Mouse (Mus musculus): ENCODE results near the gene Il5. TPM values are rescaled to one million over a fixed set of nuclear protein-coding genes. Genes with fewer than 3 reads are reported as not detected.

The Il5 gene
- polyA plus RNA-seq, 1 experiment, result 0.14 TPM

DNA sequence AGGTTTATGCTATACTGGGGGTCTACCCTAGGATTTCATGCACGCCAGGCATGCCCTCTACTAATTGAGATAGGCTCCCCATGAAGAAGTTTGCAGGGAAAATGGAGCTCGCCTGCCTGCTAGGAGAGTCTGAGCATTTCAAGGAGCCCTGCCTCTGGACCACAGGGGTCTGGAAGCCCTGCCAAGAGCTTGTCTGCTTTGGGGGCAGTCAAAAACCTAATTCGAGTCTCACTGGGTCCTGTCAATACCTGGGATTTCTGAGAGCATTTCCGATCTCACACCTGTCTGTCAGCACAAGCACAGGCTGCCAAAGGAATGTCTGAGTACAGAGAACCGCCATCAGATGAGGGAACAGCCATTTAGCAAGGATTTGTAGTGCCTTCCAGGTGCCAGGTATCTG, 44.0 kb downstream of the Il5 start:
- no peak for TF ChIP-seq CTCF (IDR thresholded peaks at IDR 0.05; ENCODE audit: insufficient read depth, low read length)
- no peak for TF ChIP-seq POLR2A (IDR thresholded peaks at IDR 0.05; ENCODE audit: borderline replicate concordance, extremely low read depth, low read depth, low read length)
- 65% methylated on average over 5 of the region's 5 CpGs for WGBS
- no peak for DNase-seq
- Histone ChIP-seq H3K4me1 (ENCODE audit: control insufficient read depth, insufficient read depth, low read length) (peaks cover 21% of the 10 kb centered on the region), H3K4me3 (replicated peaks; ENCODE audit: extremely low read depth, low read depth, low read length) (no peak overlapping the region)

DNA sequence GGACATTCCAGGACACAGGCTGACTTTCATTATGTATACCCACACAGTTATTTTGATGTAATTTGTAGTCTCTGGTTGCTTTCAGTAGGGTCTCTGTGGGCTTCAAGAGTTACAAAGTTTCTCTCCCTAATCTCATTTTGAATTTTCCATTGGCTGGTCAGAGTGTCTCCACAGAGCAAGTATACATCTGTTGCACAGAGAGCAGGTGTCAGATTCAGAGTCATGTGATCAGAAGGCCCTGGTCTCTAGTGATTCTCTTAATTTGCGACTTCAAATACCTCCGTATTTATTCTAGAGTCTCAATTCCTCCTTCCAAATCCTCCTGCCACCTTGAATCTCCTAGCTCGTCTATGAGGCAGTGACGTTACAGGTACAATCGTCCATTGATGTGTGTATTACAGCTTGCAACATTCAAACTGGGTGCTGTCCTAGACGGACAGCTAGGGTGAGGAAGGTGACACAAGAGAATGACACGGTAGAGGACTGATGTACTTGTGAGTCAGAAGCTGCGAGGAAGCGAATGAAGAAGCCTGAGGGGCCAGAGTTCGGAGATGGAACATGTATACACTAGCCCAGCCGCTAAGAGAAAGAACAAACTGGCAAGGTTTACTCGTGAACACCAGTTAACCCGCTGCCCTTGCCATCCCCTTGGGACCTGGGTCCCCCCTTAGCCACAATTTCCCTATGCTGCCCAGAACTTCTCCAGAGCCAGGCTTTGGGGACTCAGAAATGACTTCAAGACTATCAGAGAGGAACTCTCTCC, 48.0 kb downstream of the Il5 start:
- Histone ChIP-seq H3K4me1 (ENCODE audit: control insufficient read depth, insufficient read depth, low read length) (peaks cover 28% of the 10 kb centered on the region), H3K4me3 (replicated peaks; ENCODE audit: extremely low read depth, low read depth, low read length) (no peak overlapping the region)
- 78% methylated on average over 13 of the region's 13 CpGs for WGBS
- TF ChIP-seq POLR2A (IDR thresholded peaks at IDR 0.05; ENCODE audit: borderline replicate concordance, extremely low read depth, low read depth, low read length) (no peak), CTCF (IDR thresholded peaks at IDR 0.05; ENCODE audit: insufficient read depth, low read length) (no peak)
- DNase-seq, result no peak

DNA sequence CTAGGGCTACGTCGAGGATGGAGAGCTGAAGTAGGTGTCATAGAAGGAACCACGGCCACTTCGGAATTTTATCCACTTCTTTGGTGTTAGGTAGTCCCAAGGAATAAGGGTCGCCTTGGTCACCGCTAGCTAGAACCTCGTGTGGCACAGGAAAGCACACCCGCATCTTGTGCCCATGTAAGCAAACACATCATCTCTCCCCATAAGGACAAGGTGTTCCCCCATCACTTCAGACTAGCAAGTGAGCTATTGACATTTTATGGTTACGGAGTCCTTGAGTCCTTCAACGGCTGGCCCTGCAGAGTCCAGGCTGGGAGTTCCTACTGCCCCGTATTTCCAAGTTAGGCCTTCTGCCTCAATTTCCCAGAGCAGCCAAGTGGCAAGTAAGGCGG, 48.6 kb downstream of the Il5 start:
- no peak for TF ChIP-seq CTCF (IDR thresholded peaks at IDR 0.05; ENCODE audit: insufficient read depth, low read length)
- WGBS, result 52% methylated on average over 12 of the region's 12 CpGs
- no peak for DNase-seq
- no peak overlapping the region for H3K4me3 ChIP-seq (replicated peaks; ENCODE audit: extremely low read depth, low read depth, low read length)
- H3K4me1 ChIP-seq (ENCODE audit: control insufficient read depth, insufficient read depth, low read length), result peaks cover 30% of the 10 kb centered on the region

DNA sequence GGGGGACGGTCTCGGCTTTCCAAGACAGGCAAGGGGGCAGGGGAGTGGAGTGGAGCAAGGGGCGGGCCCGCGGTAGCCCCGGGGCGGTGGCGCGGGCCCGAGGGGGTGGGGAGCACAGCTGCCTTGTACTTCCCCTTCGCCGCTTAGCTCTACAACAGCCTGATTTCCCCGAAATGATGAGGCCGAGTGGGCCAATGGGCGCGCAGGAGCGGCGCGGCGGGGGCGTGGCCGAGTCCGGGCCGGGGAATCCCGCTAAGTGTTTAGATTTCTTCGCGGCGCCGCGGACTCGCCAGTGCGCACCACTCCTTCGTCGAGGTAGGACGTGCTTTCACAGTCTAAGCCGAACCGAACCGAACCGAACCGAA, 49.1 kb downstream of the Il5 start, which contains the start of gene Irf1:
TSS of gene Irf1 (plus strand) at position 255 of the 365 bp plus-strand sequence.
- H3K4me3 ChIP-seq (replicated peaks; ENCODE audit: extremely low read depth, low read depth, low read length), result peak within 1 kb of the TSS; percentile 96
- peak; percentile 94 for DNase-seq
- under 1% methylated on average over 40 of the region's 40 CpGs for WGBS
- TF ChIP-seq POLR2A (IDR thresholded peaks at IDR 0.05; ENCODE audit: borderline replicate concordance, extremely low read depth, low read depth, low read length), result peak; percentile 99
- TF ChIP-seq CTCF (IDR thresholded peaks at IDR 0.05; ENCODE audit: insufficient read depth, low read length), result no peak
- peaks cover 30% of the 10 kb centered on the region for H3K4me1 ChIP-seq (ENCODE audit: control insufficient read depth, insufficient read depth, low read length)

DNA sequence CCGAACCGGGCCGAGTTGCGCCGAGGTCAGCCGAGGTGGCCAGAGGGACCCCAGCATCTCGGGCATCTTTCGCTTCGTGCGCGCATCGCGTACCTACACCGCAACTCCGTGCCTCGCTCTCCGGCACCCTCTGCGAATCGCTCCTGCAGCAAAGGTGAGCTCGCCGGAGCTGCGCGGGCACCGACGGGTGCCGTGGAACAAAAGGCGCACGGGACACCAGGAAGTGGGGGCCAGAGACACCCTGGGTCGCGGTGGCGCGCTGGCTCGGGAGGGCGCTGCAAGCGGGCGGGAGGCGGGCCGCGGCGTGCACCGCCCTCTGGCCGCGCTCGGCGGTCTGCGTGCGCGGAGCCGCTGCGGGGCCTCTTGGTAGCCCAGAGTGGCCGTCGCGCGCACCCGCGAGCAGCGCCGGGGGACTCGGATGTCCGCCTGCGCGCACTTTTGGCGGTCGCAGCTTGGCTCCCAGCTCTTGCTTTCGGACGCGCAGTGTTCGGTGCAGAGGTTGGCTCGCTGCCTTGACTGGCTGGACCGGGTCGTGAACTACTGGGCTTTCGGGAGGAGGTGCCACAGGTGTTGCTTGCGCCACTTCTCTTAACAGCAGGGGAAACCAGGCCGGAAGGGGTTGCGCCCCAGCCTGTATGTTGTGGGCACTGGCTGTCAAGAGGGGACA, 49.7 kb downstream of the Il5 start:
- TF ChIP-seq CTCF (IDR thresholded peaks at IDR 0.05; ENCODE audit: insufficient read depth, low read length) (no peak), POLR2A (IDR thresholded peaks at IDR 0.05; ENCODE audit: borderline replicate concordance, extremely low read depth, low read depth, low read length) (no peak)
- peak overlapping the region; percentile 96 for H3K4me3 ChIP-seq (replicated peaks; ENCODE audit: extremely low read depth, low read depth, low read length)
- DNase-seq, result peak; percentile 81
- peaks cover 32% of the 10 kb centered on the region for H3K4me1 ChIP-seq (ENCODE audit: control insufficient read depth, insufficient read depth, low read length)
- WGBS, result under 1% methylated on average over 74 of the region's 75 CpGs

DNA sequence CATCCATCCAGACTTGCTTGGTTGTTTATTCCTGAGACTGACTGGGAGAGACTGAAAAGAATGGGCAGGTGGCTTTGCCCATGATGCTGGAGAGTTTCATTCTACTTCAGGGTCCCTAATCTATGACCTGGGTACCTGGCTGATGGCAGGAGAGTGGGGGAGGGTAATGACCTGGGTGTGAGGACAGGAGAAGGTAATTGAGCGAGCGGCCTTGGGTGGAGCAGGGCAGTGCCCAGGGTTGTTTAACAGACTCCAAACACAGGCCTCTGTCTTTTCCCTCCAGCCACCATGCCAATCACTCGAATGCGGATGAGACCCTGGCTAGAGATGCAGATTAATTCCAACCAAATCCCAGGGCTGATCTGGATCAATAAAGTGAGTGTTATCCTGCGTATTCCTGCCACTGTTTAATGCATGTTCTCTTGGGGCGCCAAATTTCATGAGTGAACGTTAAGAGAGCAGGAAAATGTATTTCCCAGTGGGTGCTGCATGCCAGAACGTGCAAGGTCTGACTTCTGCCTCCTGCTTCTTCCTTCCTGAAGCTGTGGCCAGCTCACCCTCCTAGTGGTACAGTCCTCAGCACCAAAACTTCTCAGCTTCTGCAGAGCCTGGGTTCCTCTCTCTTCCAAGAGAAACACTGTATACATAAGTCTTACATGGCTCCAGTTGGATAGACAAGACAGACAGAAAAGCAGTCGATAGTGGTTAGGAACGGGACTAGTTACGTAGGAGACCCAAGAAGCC, 50.6 kb downstream of the Il5 start:
- DNase-seq, result no peak
- no peak for TF ChIP-seq POLR2A (IDR thresholded peaks at IDR 0.05; ENCODE audit: borderline replicate concordance, extremely low read depth, low read depth, low read length)
- no peak for TF ChIP-seq CTCF (IDR thresholded peaks at IDR 0.05; ENCODE audit: insufficient read depth, low read length)
- Histone ChIP-seq H3K4me1 (ENCODE audit: control insufficient read depth, insufficient read depth, low read length) (peaks cover 36% of the 10 kb centered on the region), H3K4me3 (replicated peaks; ENCODE audit: extremely low read depth, low read depth, low read length) (peak overlapping the region; percentile 96)
- 21% methylated on average over 11 of the region's 11 CpGs for WGBS

DNA sequence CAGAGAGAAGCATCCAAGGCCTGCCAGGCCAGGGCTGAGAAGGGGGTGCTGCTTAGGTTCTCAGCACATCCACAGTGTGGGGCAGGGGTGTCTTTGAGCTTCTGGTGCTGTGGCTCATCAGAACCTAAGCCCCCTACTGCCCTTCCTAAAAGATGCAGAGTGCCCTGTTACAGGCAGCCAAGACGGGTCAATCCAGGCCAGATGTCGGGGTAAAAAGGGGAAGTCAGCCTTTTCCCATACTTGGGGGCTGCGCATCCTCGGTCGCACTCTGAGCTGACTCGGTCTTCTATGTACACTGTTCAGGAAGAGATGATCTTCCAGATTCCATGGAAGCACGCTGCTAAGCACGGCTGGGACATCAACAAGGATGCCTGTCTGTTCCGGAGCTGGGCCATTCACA, 51.9 kb downstream of the Il5 start:
- no peak for DNase-seq
- 51% methylated on average over 9 of the region's 9 CpGs for WGBS
- peak overlapping the region; percentile 39 for H3K4me3 ChIP-seq (replicated peaks; ENCODE audit: extremely low read depth, low read depth, low read length)
- TF ChIP-seq CTCF (IDR thresholded peaks at IDR 0.05; ENCODE audit: insufficient read depth, low read length) (no peak), POLR2A (IDR thresholded peaks at IDR 0.05; ENCODE audit: borderline replicate concordance, extremely low read depth, low read depth, low read length) (no peak)
- H3K4me1 ChIP-seq (ENCODE audit: control insufficient read depth, insufficient read depth, low read length), result peaks cover 36% of the 10 kb centered on the region

DNA sequence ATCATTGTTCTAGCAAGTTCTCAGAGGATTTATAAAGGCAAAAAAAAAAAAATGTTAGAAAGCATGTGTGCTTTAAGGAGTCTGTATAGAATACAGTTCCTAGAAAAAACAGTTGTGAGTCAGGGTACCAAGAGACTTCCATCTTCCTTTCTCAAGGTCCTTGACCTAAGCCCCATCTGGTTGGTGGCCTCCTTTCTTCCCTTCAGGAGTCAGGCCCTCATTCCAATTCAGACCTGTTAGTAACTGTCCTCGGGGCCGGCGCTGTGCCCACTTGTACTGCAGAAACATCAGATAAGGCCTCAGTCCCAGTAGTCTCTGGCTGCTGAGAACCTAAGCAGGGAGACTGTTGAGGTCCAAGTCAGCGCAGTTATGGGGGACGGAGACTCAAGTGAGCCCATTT, 52.5 kb downstream of the Il5 start, which contains the start of gene Gm17334:
TSS of gene Gm17334 (minus strand) at position 101 of the 400 bp plus-strand sequence.
- no peak for DNase-seq
- WGBS, result 71% methylated on average over 5 of the region's 5 CpGs
- peak within 1 kb of the TSS; percentile 39 for H3K4me3 ChIP-seq (replicated peaks; ENCODE audit: extremely low read depth, low read depth, low read length)
- H3K4me1 ChIP-seq (ENCODE audit: control insufficient read depth, insufficient read depth, low read length), result peaks cover 36% of the 10 kb centered on the region
- TF ChIP-seq POLR2A (IDR thresholded peaks at IDR 0.05; ENCODE audit: borderline replicate concordance, extremely low read depth, low read depth, low read length), result no peak
- no peak for TF ChIP-seq CTCF (IDR thresholded peaks at IDR 0.05; ENCODE audit: insufficient read depth, low read length)

DNA sequence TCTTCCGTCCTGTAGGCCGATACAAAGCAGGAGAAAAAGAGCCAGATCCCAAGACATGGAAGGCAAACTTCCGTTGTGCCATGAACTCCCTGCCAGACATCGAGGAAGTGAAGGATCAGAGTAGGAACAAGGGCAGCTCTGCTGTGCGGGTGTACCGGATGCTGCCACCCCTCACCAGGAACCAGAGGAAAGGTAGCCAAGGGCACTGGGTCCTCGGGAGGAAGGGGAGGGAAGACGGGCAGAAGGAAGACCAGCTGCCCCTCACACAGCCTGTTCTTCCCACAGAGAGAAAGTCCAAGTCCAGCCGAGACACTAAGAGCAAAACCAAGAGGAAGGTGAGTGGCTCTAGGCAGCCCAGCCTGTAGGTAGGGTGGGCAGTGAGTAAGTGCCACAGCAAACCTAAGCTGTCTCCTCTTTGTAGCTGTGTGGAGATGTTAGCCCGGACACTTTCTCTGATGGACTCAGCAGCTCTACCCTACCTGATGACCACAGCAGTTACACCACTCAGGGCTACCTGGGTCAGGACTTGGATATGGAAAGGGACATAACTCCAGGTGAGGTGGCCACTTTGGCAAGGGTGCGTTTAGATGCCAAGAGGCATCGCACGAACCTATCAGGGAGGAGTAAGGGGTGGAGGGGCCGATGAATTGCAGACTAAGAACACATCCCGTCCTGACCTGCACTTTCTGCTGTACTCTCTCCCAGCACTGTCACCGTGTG, 53.2 kb downstream of the Il5 start:
- no peak for DNase-seq
- Histone ChIP-seq H3K4me1 (ENCODE audit: control insufficient read depth, insufficient read depth, low read length) (peaks cover 36% of the 10 kb centered on the region), H3K4me3 (replicated peaks; ENCODE audit: extremely low read depth, low read depth, low read length) (no peak overlapping the region)
- WGBS, result 69% methylated on average over 16 of the region's 16 CpGs
- TF ChIP-seq CTCF (IDR thresholded peaks at IDR 0.05; ENCODE audit: insufficient read depth, low read length) (no peak), POLR2A (IDR thresholded peaks at IDR 0.05; ENCODE audit: borderline replicate concordance, extremely low read depth, low read depth, low read length) (no peak)

Other genes with a start within 250 kb of the Il5 start
- gene Gm9945, start 240.6 kb upstream of the Il5 start, polyA plus RNA-seq (2012; rRNA removed), result not detected in 2 replicates
- 0.86 and 0.98 TPM in 2 replicates for gene Sowaha, start 240.5 kb upstream of the Il5 start, polyA plus RNA-seq (2012; rRNA removed)
- gene Sept8, start 201.5 kb upstream of the Il5 start, polyA plus RNA-seq (2012; rRNA removed), result 40.8 and 49.5 TPM in 2 replicates
- 5.4 and 8.5 TPM in 2 replicates for gene Kif3a, start 153.4 kb upstream of the Il5 start, polyA plus RNA-seq (2012; rRNA removed)
- 0.46 TPM in 1 of 2 replicates, not detected in the other for gene Il4, start 102.1 kb upstream of the Il5 start, polyA plus RNA-seq (2012; rRNA removed)
- not detected in 2 replicates for gene Il13, start 86.1 kb upstream of the Il5 start, polyA plus RNA-seq (2012; rRNA removed)
- gene Rad50, start 13.5 kb upstream of the Il5 start, polyA plus RNA-seq (2012; rRNA removed), result 4.3 and 6.7 TPM in 2 replicates
- 130 and 190 TPM in 2 replicates for gene Irf1, start 49.2 kb downstream of the Il5 start, polyA plus RNA-seq (2012; rRNA removed)
- gene Gm17334, start 52.4 kb downstream of the Il5 start, polyA plus RNA-seq (2012; rRNA removed), result 4.6 and 4.7 TPM in 2 replicates
- gene Gm12216, start 138.5 kb downstream of the Il5 start, polyA plus RNA-seq (2012; rRNA removed), result 19.8 and 28.7 TPM in 2 replicates
- gene Slc22a5, start 170.9 kb downstream of the Il5 start, polyA plus RNA-seq (2012; rRNA removed), result 22.4 and 23.0 TPM in 2 replicates